Mouse (Mus musculus) layer of hippocampus, postnatal 14 days (tissue): Measurements from ENCODE around the gene Rasgrf2. TPM values are rescaled to one million over a fixed set of nuclear protein-coding genes. Genes with fewer than 3 reads are reported as not detected.
A peak's percentile ranks its signal among the peaks of the same experiment; 100 is the strongest.

ENCODE experiments used
- DNase-seq, 2 experiments: peaks; one replicate each; pipeline ENCODE4 v3.0.0; 2021 to 2022; ENCODE audit warnings: low spot score in 2 of 2, mixed read lengths in 1 of 2
- total RNA-seq, 2 experiments: library from RNA; stranded (reverse); gene quantifications; 2 replicates each; pipeline ENCODE4 v1.2.3; 2021

Rasgrf2 gene
- total RNA-seq, 2 experiments from 2014 or later = 73.4 to 76.1 TPM

DNA sequence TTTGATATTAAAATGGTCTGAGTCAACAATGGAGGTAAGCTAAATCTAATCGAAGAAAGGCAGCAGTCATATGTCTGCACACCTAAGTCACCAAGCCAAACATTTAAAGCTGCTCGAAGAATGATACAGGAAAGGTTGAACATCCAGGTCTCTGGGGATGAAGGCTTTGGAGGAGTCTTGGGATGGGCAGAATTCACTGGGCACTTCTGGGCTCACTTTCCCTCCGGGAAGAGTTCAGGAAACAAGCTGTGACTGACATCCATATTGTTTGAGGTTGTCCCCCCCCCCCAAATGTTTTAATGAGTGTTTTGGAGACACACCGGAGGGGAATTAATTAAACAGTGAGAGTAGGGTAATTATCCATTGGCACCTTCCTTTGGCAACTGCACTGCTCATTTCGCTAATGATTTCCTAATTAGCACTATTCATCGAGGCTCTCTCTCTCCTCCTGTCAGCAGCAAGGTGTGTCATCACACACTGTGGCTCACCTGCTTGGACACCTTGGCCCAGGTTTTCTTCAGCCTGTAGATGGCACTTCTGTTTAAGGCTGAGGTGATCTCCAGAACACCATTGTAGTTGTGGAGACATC lies 241.3 kb downstream of the Rasgrf2 start:
- DNase-seq = no peak

DNA sequence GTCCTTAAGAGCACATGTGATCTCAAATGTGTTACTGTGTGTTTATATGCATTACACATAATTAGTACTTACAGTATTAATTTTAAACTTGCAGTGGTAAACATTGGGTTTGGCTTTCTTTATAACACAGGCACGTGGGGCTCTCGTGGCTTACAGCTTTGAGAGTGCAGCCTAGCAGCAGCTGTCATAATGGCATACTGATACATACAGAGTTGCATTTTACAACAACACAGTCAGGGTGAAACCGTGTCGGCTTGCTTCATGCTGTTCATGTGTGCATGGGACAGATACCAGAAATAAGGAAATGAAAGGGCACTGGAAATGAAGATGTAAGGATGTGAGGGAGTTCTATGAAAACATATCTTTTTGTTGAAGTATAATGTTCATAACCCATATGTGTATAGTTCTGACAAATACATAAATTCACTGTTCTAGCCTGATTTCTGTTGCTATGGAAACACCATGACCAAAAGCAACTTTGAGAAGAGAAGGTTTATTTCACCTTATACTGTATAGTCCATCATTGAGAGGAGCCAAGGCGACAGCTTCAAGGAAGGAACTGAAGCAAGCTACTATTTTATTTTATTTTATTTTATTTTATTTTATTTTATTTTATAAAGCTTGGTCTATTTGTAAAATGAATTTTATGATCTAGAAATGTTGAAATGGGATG lies 246.6 kb downstream of the Rasgrf2 start:
- DNase-seq = no peak

- DNase-seq = peak; percentile 60 to 73
These were observed 249.5 kb downstream of the Rasgrf2 start for GRCm38 (mm10) chr13:91881837-91882480.

- no peak for DNase-seq
These were observed 251.2 kb downstream of the Rasgrf2 start for GRCm38 (mm10) chr13:91880256-91880655.

DNA sequence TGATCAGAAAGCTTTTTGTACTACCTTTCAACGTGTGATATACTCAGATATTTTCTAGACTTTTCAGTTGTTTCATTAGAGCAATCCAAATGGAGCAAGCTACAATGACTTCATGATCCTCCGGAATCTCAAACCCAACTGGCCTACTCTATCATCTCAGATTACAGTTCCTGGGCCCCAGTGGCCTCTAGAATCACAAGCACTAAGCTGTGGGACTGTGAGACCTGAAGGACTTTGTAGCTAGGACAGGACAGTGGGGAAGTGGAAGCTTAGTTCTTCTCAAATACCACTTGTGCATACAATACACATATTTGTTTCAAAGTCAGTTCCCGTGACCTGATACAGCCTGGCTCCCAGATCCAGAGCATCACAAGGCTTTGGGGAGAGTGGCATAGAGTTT lies 253.5 kb downstream of the Rasgrf2 start:
- DNase-seq = no peak

DNA sequence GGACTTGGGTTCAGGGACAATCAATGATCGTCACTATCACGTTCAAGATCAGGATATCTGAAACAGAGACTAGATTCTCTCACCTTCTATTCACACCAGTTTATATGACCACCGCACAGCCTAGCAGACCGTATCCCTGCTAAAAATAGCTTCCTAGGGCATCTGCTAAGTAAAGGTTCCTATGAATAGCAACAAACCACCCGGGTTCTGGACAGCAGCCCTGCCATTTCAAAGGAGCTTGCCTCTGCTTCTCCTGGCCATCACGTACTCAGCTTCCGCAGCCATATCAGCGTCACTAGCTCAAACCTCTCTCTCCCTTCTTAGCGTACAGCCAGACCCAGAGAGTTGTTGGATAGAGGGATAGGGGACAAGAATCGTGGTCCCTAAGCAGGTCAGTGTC lies 254.1 kb downstream of the Rasgrf2 start:
- no peak for DNase-seq

DNA sequence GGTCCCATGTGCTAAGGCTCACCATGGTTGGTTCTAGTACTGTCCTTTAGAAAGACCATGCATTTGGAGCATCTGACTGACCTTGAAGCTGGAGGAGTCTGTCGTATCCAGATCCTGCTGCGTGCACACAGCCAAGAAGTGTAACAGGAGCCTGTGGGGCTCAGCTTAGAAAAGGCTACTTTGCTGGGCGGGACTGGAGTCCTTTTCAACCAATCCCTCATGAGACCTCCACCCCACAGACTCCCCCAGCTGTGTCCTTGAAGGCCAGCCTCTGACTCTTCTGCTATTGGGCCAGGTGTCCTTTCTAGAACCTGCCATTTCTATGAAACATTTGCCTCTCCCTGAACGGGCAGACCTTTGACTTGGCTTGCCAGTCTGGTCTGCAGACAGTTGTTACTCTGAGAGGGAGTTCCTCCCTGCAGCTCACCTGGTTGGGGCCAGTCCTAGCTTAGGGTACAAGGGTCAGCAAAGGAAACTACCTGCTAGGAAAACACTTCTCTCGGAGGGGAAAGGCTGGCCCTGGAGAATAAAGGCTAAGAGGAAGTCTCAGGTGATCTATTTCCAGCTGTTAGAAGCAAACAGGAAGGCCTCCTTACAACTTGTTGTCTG lies 254.6 kb downstream of the Rasgrf2 start, which contains the start of gene Ckmt2:
Ckmt2 (minus strand) TSS at position 145 of the 609 bp plus-strand sequence.
- no peak for DNase-seq

DNA sequence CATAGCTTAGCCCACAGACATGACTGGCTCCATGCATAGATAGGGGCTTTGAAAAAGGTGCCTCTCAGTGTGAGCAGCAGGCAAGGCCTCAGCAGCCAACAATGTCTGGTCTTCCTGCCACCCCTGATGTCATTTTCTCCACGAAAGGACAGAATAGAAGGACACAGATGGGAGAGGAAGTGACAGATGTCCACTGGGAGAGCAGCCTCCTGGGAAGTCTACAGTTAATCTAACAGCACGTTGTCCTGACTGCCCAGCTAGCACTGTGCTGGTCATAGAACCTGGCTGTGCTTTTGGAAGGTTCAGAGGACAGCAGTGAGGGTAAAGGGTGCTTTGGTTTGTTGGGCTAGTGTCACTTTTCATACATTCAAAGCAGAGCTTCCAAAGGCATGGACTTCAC lies 255.9 kb downstream of the Rasgrf2 start:
- DNase-seq = no peak

GRCm38 (mm10) chr13:91874565-91874964 lies 256.9 kb downstream of the Rasgrf2 start:
- DNase-seq = peak in 1 of 2 experiments; percentile 14

DNA sequence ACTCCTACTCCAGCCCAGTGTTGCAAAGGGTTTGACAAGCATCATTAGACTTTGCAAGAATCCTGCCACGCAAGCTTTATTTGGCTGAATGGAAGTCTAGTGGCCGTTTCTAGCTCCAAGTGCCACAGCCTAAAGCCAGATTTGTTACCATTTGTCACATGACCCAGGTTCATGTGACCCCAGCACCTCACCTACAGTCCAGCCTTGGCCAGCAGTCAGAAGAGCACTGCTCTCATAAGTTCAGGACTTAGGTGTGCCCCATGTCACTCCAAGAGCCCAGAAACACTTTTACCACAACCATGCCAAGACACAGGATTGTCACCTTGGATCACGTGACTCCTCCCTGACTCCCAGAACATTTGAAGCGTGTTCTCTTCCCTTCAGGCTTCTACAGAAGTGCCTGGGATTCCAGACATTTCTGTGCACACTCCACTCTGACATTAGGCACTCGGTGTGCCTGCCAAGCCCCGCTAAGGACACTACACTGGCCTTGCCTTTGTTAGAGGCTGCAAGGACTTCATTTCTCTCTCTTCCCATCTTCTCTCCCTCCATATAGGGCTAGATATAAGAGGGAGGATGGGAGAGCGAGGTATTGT lies 257.6 kb downstream of the Rasgrf2 start:
- no peak for DNase-seq

DNA sequence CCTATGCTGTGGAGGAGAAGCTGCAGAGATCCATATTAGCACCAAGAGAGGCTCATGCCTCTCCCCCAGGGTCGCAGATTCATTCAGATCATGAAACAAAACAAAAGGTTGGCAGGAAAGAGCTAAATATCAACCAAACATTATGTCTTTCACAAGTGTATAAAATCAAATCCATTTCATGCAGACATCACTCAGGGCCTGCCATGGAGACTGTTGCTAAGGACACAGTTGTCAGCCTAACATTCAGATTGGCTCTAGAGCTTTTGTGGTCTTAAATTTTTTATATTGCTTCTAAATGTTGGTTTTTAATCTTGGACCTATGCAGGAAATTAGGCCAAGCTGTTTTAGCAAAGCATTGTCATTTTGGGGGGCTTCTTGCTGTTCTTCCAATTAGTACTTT lies 262.9 kb downstream of the Rasgrf2 start:
- DNase-seq = peak in 1 of 2 experiments; percentile 54

- DNase-seq = no peak
These were observed 272.6 kb downstream of the Rasgrf2 start for GRCm38 (mm10) chr13:91858835-91859234.

DNA sequence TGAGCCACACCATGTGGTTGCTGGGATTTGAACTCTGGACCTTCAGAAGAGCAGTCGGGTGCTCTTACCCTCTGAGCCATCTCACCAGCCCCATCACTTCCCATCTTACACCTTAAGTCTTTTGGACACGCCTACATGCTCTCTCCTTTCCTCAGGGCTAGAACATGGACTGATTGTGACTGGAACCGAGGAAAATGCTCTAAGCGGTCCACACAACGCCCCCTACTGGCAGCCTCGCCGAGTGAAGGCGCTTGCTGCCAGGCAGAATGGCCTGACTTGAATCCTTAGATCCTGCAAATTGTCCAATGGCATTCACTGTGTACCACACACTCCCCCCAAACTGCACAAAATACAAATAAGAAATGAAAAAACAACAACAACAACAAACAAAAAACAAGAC lies 274.0 kb downstream of the Rasgrf2 start:
- no peak for DNase-seq

GRCm38 (mm10) chr13:91854412-91854811 lies 277.0 kb downstream of the Rasgrf2 start:
- no peak for DNase-seq

Other genes starting within 250 kb of the Rasgrf2 start
- gene Gm20379, start 174.3 kb upstream of the Rasgrf2 start, total RNA-seq = not detected
- gene Dhfr, start 223.1 kb upstream of the Rasgrf2 start, total RNA-seq = 1 to 10 TPM; 1.8 to 2.1 TPM
- 10 to 100 TPM; 24.7 to 29.0 TPM for gene Msh3, start 223.3 kb upstream of the Rasgrf2 start, total RNA-seq